Mouse (Mus musculus): ENCODE data around the gene Tbxas1. TPM values are rescaled to one million over a fixed set of nuclear protein-coding genes. Genes with fewer than 3 reads are reported as not detected.

Gene Tbxas1
- total and polyA plus RNA-seq, 3 experiments, result not detected

- Histone ChIP-seq H3K9me3 (replicated peaks; ENCODE audit: low read length) (no peaks in the 10 kb centered on the region), H3K36me3 (replicated peaks in 1 of 2; ENCODE audit: control insufficient read depth in 1 of 2, insufficient read depth in 1 of 2, low read length in 1 of 2) (no peaks in the 10 kb centered on the region), H3K4me1 (ENCODE audit: control insufficient read depth in 1 of 2, insufficient read depth in 2 of 2) (peaks cover 0 to 5% of the 10 kb centered on the region in 2 experiments; a peak in 1 of 4 replicates), H3K79me2 (replicated peaks; ENCODE audit: control insufficient read depth, extremely low read depth, insufficient read depth, poor library complexity, severe bottlenecking) (no peaks in the 10 kb centered on the region), H3K27me3 (replicated peaks) (no peaks in the 10 kb centered on the region), H3K4me2 (ENCODE audit: insufficient read depth, low read depth, poor library complexity, severe bottlenecking) (no peak overlapping the region), H3K27ac (ENCODE audit: insufficient read depth, low read depth) (no peak overlapping the region), H3K9ac (ENCODE audit: insufficient read depth, low read depth) (no peak overlapping the region), H3K4me3 (replicated peaks in 1 of 3; ENCODE audit: low read depth in 2 of 3, low read length in 2 of 3, poor library complexity in 1 of 3) (no peak overlapping the region)
- in situ Hi-C loops (cut with MboI; ENCODE audit: low pct_ligation_motif_present, low pct_unique_long_range_greater_than_20kb, low sequenced_read_pairs) (loop anchor here (10.0 kb wide), 1 partner anchor 142 kb away; no protein-coding TSS in a partner anchor), dilution Hi-C loops (cut with MboI; ENCODE audit: extremely low pct_ligation_motif_present, extremely low pct_unique_long_range_greater_than_20kb, low sequenced_read_pairs) (no loop called here)
- DNase-seq (ENCODE audit: extremely low read depth), result no peak
- TF ChIP-seq CHD1 (IDR thresholded peaks at IDR 0.05; ENCODE audit: low read depth, low read length), result no peak
- no peak for TF ChIP-seq POLR2A (IDR thresholded peaks at IDR 0.05; ENCODE audit: low read depth, low read length)
- TF ChIP-seq JUN (IDR thresholded peaks at IDR 0.05; ENCODE audit: insufficient read depth, low read depth, low read length), result no peak
- TF ChIP-seq SIN3A (IDR thresholded peaks at IDR 0.05; ENCODE audit: low read length), result no peak
- no peak for TF ChIP-seq MAX (IDR thresholded peaks at IDR 0.05; ENCODE audit: low read length)
- no peak for TF ChIP-seq ZKSCAN1 (IDR thresholded peaks at IDR 0.05; ENCODE audit: borderline replicate concordance, low read depth, low read length)
- TF ChIP-seq E2F4 (IDR thresholded peaks at IDR 0.05; ENCODE audit: insufficient replicate concordance, low read depth, low read length), result no peak
- no peak for TF ChIP-seq ZC3H11A (IDR thresholded peaks at IDR 0.05; ENCODE audit: low read depth, low read length)
- TF ChIP-seq ETS1 (conservative IDR thresholded peaks at IDR 0.05; ENCODE audit: low read depth, low read length), result no peak
- TF ChIP-seq MYC (IDR thresholded peaks at IDR 0.05; ENCODE audit: low read depth, low read length), result no peak
- TF ChIP-seq BHLHE40 (IDR thresholded peaks at IDR 0.05; ENCODE audit: low read depth, low read length), result no peak
- no peak for TF ChIP-seq EP300 (IDR thresholded peaks at IDR 0.05; ENCODE audit: low read length)
- TF ChIP-seq PAX5 (IDR thresholded peaks at IDR 0.05; ENCODE audit: low read length), result no peak
These were observed 47.3 kb downstream of the Tbxas1 start for GRCm38 (mm10) chr6:38922517-38922916.

GRCm38 (mm10) chr6:38923450-38923849 is 48.2 kb downstream of the Tbxas1 start:
- H3K9ac ChIP-seq (ENCODE audit: insufficient read depth, low read depth), result no peak overlapping the region

More at GRCm38 (mm10) chr6:38923450-38923849, 48.2 kb downstream of the Tbxas1 start:
- H3K4me2 ChIP-seq (ENCODE audit: insufficient read depth, low read depth, poor library complexity, severe bottlenecking), result no peak overlapping the region
- no peaks in the 10 kb centered on the region for H3K79me2 ChIP-seq (replicated peaks; ENCODE audit: control insufficient read depth, extremely low read depth, insufficient read depth, poor library complexity, severe bottlenecking)
- no peak overlapping the region for H3K27ac ChIP-seq (ENCODE audit: insufficient read depth, low read depth)
- in situ Hi-C loops (cut with MboI; ENCODE audit: low pct_ligation_motif_present, low pct_unique_long_range_greater_than_20kb, low sequenced_read_pairs), result loop anchor here (10.0 kb wide), 1 partner anchor 141 kb away; no protein-coding TSS in a partner anchor
- dilution Hi-C loops (cut with MboI; ENCODE audit: extremely low pct_ligation_motif_present, extremely low pct_unique_long_range_greater_than_20kb, low sequenced_read_pairs), result no loop called here
- no peak overlapping the region for H3K4me3 ChIP-seq (replicated peaks in 1 of 3; ENCODE audit: low read depth in 2 of 3, low read length in 2 of 3, poor library complexity in 1 of 3)
- H3K9me3 ChIP-seq (replicated peaks; ENCODE audit: low read length), result no peaks in the 10 kb centered on the region
- peaks cover 0 to 6% of the 10 kb centered on the region in 2 experiments; a peak in 2 of 4 replicates for H3K4me1 ChIP-seq (ENCODE audit: control insufficient read depth in 1 of 2, insufficient read depth in 2 of 2)
- TF ChIP-seq MAX (IDR thresholded peaks at IDR 0.05; ENCODE audit: low read length), result no peak
- TF ChIP-seq RCOR1 (conservative IDR thresholded peaks at IDR 0.05; ENCODE audit: low read depth, low read length), result no peak
- no peak for TF ChIP-seq ETS1 (conservative IDR thresholded peaks at IDR 0.05; ENCODE audit: low read depth, low read length)
- TF ChIP-seq CTCF (conservative IDR thresholded peaks at IDR 0.05 in 1 of 2, IDR thresholded peaks at IDR 0.05 in 1 of 2; ENCODE audit: low read depth in 2 of 2, low read length in 2 of 2), result no peak
- no peak for TF ChIP-seq USF2 (conservative IDR thresholded peaks at IDR 0.05; ENCODE audit: low read depth, low read length)
- TF ChIP-seq TBP (conservative IDR thresholded peaks at IDR 0.05; ENCODE audit: low read depth, low read length), result no peak
- no peak for TF ChIP-seq ZC3H11A (IDR thresholded peaks at IDR 0.05; ENCODE audit: low read depth, low read length)
- no peak for TF ChIP-seq IRF4 (IDR thresholded peaks at IDR 0.05; ENCODE audit: low read depth, low read length)
- no peak for TF ChIP-seq ZMIZ1 (IDR thresholded peaks at IDR 0.05; ENCODE audit: low read depth, low read length)
- TF ChIP-seq NRF1 (IDR thresholded peaks at IDR 0.05; ENCODE audit: low read depth, low read length), result no peak
- no peak for TF ChIP-seq TCF12 (IDR thresholded peaks at IDR 0.05; ENCODE audit: low read depth, low read length)
- no peak for TF ChIP-seq CHD2 (IDR thresholded peaks at IDR 0.05; ENCODE audit: low read length)
- TF ChIP-seq UBTF (IDR thresholded peaks at IDR 0.05; ENCODE audit: low read depth, low read length), result no peak
- TF ChIP-seq SMC3 (IDR thresholded peaks at IDR 0.05; ENCODE audit: low read depth, low read length), result no peak
- TF ChIP-seq ELF1 (IDR thresholded peaks at IDR 0.05; ENCODE audit: low read depth, low read length), result no peak
- TF ChIP-seq MEF2A (IDR thresholded peaks at IDR 0.05; ENCODE audit: borderline replicate concordance, low read depth, low read length), result no peak
- DNase-seq (ENCODE audit: extremely low read depth), result no peak
- H3K36me3 ChIP-seq (replicated peaks in 1 of 2; ENCODE audit: control insufficient read depth in 1 of 2, insufficient read depth in 1 of 2, low read length in 1 of 2), result no peaks in the 10 kb centered on the region
- H3K27me3 ChIP-seq (replicated peaks), result no peaks in the 10 kb centered on the region

All from CH12.LX (cell line).